Mouse (Mus musculus) kidney, adult 18-20 months (tissue): ENCODE measurements at regions not wholly inside any gene's neighbourhood (a gene's known extent, or its start where the extent isn't known, plus 50 kb on each side); places are given as distances from the start of the nearest gene placed in this dataset.

Experiments
- DNase-seq: peaks from one replicate; pipeline ENCODE4 v3.0.0; 2021

DNA sequence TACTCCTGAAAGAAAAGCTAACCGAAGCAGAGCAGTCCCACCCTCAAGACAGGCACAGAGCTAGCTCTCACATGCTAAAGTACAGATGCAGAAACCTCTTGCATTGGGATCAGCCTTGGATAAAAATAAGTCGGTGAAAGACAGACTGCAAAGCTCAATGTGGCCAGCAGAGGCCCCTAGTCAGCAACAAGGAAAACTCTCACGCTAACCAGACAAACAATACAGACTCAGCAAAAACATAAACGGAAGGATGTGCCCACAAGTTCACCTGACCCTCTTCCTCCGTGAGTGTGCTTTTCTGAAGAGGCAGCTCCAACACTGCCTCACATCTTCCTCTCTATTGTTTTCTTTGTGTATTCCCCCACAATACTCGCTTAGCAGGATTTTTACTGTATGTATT lies 77.8 kb downstream of the Rpia start:
- peak; percentile 73 for DNase-seq

DNA sequence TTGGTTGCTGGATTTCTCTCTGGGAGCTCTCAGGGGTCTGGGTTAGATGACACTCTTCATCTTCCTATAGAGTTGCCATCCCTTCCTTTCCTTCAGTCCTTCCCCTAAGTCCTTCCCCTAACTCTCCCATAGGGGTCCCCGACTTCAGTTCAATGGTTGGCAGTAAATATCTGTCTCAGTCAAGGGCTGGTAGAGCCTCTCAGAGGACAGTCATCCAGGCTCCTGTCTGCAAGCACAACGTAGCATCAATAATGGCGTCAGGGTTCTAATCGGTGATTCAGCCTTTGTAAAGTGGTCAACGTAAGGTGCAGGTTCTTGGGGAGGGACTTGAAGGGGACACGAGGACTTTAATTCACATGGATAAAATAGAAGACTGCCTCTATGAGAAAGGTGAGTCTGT lies 78.4 kb downstream of the Rpia start:
- no peak for DNase-seq

DNA sequence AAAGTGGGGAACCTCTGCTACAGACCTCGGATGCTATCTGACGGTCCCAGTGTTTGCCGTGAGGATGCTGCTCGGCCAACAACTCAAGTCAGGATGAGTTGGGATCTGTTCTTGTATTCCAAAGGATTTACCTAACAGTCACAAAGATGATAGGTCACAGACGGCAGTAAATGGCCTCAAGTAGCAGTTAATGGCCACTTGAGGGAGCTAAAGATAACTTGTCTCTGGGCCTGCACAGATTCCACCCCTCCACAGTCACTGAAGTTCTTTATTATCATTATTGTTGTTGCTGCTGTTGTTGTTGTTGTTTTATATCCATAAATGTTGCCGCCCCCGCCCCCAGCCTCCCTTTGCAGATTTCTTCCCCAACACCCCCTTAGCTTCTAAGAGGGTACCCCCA lies 78.9 kb downstream of the Rpia start:
- DNase-seq, result no peak

DNA sequence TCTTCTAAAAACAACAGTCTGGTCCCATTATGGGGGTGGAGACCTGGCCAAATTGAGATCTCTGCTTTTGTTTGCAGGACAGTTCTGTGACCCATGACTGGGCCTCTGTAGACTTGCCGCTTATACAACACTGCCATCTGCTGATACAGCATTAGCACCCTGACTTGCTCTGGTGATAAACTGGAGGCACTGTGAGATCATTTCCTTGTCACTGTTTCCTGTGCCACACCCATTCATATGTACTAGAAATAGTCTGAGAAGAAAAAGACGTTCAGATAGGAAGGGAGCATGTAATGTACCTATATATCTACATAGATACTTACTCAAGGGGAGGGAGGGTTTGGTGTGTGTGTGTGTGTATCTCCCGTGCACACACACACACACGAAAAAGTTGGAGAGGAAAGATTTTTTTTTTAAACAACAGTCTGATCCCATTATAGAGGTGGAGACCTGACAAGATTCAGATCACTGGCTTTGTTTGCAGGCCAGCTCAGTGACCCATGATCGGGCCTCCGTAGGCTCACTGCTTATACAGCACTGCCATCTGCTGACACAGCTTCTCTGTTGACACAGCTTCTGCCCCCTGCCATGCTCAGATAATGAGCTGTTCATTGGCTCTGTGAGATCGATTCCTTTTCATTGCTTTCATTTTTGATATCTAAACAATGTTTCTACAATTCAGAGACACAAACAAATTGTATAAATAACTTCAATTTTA lies 82.5 kb downstream of the Rpia start:
- peak; percentile 51 for DNase-seq

DNA sequence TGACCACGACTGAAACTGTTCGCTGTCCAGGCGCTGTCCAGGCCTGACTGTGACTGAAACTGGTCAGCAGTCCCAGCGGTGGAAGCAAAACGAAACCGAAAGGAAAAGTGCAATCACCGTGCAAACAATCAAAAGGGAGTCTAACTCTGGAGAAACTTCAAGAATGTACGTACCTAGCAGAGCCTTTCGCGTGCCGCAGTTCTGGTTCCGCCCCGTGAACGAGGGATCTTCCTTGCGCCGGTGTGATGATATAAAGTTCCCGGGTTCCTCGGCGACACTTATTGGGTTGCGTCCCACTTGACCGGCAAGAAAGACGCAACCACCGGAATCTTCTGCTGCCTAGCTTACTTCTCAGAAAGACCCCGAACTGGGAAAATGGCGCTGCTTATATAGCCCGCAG lies 96.4 kb downstream of the Rpia start:
- no peak for DNase-seq
